Mouse (Mus musculus) monocyte, adult 5-6 weeks (primary cell): Measurements from ENCODE around the gene Ubap1l. TPM values are rescaled to one million over a fixed set of nuclear protein-coding genes. Genes with fewer than 3 reads are reported as not detected.
A peak's percentile ranks its signal among the peaks of the same experiment; 100 is the strongest.

ENCODE experiments used
- ATAC-seq: fragments of 153-309, 156-312 bp; replicated peaks from 2 replicates; pipeline ENCODE4 v1.8.0; 2017; ENCODE audit warnings: mild to moderate bottlenecking; ENCODE audit not compliant: low TSS enrichment, insufficient number of reproducible peaks, severe bottlenecking, poor library complexity, low FRiP score
- total RNA-seq: library from RNA; stranded (forward); fragments of 200-1000, 200-491, 200-594 nt; gene quantifications from 3 replicates; pipeline ENCODE4 v1.2.3, GENCODE M21; 2017

The Ubap1l gene
- total RNA-seq, 1 experiment from 2014 or later: not detected

- ATAC-seq: no peak
Observed at GRCm38 (mm10) chr9:65365721-65366120, 4.9 kb downstream of the Ubap1l start.

- no peak for ATAC-seq
Observed at GRCm38 (mm10) chr9:65371756-65372155, 10.9 kb downstream of the Ubap1l start.

- no peak for ATAC-seq
Observed at GRCm38 (mm10) chr9:65372449-65372848, 11.6 kb downstream of the Ubap1l start.

GRCm38 (mm10) chr9:65374468-65375162 is 13.8 kb downstream of the Ubap1l start:
- ATAC-seq: no peak

- no peak for ATAC-seq
Observed at GRCm38 (mm10) chr9:65375163-65375934, 14.5 kb downstream of the Ubap1l start.

- no peak; the same call in 1 of the 2 replicates for ATAC-seq
Observed at GRCm38 (mm10) chr9:65381017-65381590, 20.3 kb downstream of the Ubap1l start.

GRCm38 (mm10) chr9:65382031-65382750 is 21.4 kb downstream of the Ubap1l start:
- ATAC-seq: no peak

- ATAC-seq: no peak
Observed at GRCm38 (mm10) chr9:65382751-65383097, 21.9 kb downstream of the Ubap1l start.

- no peak for ATAC-seq
Observed at GRCm38 (mm10) chr9:65384276-65384675, 23.4 kb downstream of the Ubap1l start.

- no peak for ATAC-seq
Observed at GRCm38 (mm10) chr9:65386373-65387140, 25.7 kb downstream of the Ubap1l start.

GRCm38 (mm10) chr9:65390752-65391612 is 30.1 kb downstream of the Ubap1l start:
- no peak for ATAC-seq

- no peak for ATAC-seq
Observed at GRCm38 (mm10) chr9:65391613-65391964, 30.7 kb downstream of the Ubap1l start, which contains the start of gene Kbtbd13. Gene Kbtbd13 (minus strand): TSS chr9:65391652.

GRCm38 (mm10) chr9:65392638-65393364 is 32.0 kb downstream of the Ubap1l start:
- ATAC-seq: peak; percentile 58; the same call in 1 of the 2 replicates

- ATAC-seq: no peak
Observed at GRCm38 (mm10) chr9:65393606-65394005, 32.8 kb downstream of the Ubap1l start.

GRCm38 (mm10) chr9:65394360-65394759 is 33.5 kb downstream of the Ubap1l start:
- no peak for ATAC-seq

- peak; percentile 47; the same call in 1 of the 2 replicates for ATAC-seq
Observed at GRCm38 (mm10) chr9:65398279-65398678, 37.4 kb downstream of the Ubap1l start, which contains the start of gene Rasl12. Gene Rasl12 (plus strand): TSS chr9:65398506.

GRCm38 (mm10) chr9:65399934-65400333 is 39.1 kb downstream of the Ubap1l start:
- ATAC-seq: no peak
